Mouse (Mus musculus) bone marrow macrophage, adult 2 months (primary cell): ENCODE results near the gene Jpt2.

Experiments
- CTCF ChIP-seq: IDR thresholded peaks from 2 replicates; pipeline ENCODE4 v1.5.1; 2012; ENCODE audit warnings: low read depth, mild to moderate bottlenecking, low read length, moderate library complexity
- POLR2A ChIP-seq: IDR thresholded peaks from 2 replicates; pipeline ENCODE4 v1.6.1; 2012; ENCODE audit warnings: mild to moderate bottlenecking, low read depth, low read length, borderline replicate concordance

DNA sequence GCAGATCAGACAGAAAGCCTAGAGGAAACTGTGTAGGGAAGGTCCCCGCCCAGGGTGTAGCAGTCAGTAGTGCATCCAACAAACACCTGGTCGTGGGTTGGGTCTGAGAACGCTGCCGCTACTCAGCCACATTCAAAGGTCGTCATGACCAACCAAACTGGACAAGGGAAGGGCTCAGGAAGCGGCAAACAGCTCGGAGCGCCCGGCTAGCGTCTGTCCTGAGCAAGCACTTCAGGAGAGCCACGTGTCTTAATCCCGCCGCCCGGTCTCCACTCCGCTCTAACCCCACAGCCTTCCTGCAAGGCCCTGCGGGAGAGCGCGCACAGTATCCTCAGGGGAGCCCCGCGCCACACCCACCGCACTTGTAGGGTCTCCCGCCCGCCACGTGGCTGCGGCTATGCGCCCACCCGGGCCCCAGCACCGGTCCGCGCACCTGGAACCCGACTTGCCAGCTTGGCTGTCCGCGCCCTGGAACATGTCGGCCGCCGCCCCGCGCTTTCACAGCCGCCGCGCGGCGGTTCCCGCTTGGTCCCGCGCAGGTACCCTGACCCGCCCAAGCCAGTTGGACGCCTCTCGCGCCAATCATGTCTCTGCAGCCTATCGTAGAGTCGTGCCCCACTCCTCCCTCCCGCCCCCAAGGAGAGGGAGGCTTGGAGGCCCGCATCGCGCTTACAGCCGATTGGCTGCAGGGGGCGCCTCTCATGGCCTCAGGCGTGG is at the start of gene Jpt2:
- TF ChIP-seq CTCF (no peak), POLR2A (no peak)
